In genomic region chr3:59054834-59055535, GRCm38 (mm10) we compare ENCODE assay signal across 18 mouse cellular contexts. TPM values are rescaled to one million over a fixed set of nuclear protein-coding genes. Genes with fewer than 3 reads are reported as not detected.
DNase-seq lines count a peak whose midpoint lies in the region; ATAC-seq lines count a peak whose summit lies in the region.
"Had no signal": no experiment of that assay in that cellular context is flagged by ENCODE, and none has a peak within 500 bp of the region (broad histone marks: within the 10 kb centered on the region; RNA-seq: fewer than 3 reads in every experiment).

No protein-coding gene starts in this region.

- H3K4me3 ChIP-seq in heart, embryonic 10.5 days, result no peak overlapping the region
- no peak overlapping the region for H3K4me3 ChIP-seq in heart, embryonic 12.5 days
- peak overlapping the region; percentile 6; the same call in 1 of the 2 replicates for H3K4me3 ChIP-seq in liver, embryonic 13.5 days (replicated peaks)
- H3K4me3 ChIP-seq in kidney, embryonic 14.5 days (ENCODE audit: low read length), result no peak overlapping the region
- H3K4me3 ChIP-seq: forebrain, embryonic 13.5 days; kidney, embryonic 15.5 days; lung, embryonic 15.5 days; midbrain, embryonic 13.5 days had no signal

- H3K4me1 ChIP-seq in heart, embryonic 10.5 days, result peaks cover 18% of the 10 kb centered on the region
- peaks cover 21% of the 10 kb centered on the region for H3K4me1 ChIP-seq in heart, embryonic 12.5 days (replicated peaks)
- peaks cover 51% of the 10 kb centered on the region for H3K4me1 ChIP-seq in liver, embryonic 13.5 days (replicated peaks)
- 0 out of 2 replicates have a peak, but pooled peaks cover under 1% of the 10 kb centered on the region for H3K4me1 ChIP-seq in kidney, embryonic 14.5 days (ENCODE audit: control insufficient read depth, insufficient read depth, low read length)
- H3K4me1 ChIP-seq: lung, embryonic 15.5 days had no signal

- no peak overlapping the region for H3K27ac ChIP-seq in heart, embryonic 10.5 days
- no peak overlapping the region for H3K27ac ChIP-seq in heart, embryonic 12.5 days (ENCODE audit: poor library complexity, severe bottlenecking)
- peak overlapping the region; percentile 48; the same call in 1 of the 2 replicates for H3K27ac ChIP-seq in liver, embryonic 13.5 days
- no peak overlapping the region for H3K27ac ChIP-seq in kidney, embryonic 14.5 days (ENCODE audit: low read depth, low read length)
- H3K27ac ChIP-seq: forebrain, embryonic 13.5 days; kidney, embryonic 15.5 days; lung, embryonic 15.5 days; midbrain, embryonic 13.5 days had no signal

- DNase-seq in heart, embryonic 10.5 days (ENCODE audit: low spot score), result peak; percentile 56
- peak; percentile 85 for DNase-seq in A20 (ENCODE audit: low read depth, low spot score)
- DNase-seq in liver, embryonic 13.5 days, result no peak
- no peak for DNase-seq in cerebellum, adult 8-10 months
- no peak for DNase-seq in cerebellum, adult 11-12 months
- DNase-seq: adrenal gland, postnatal 25 days; retina, postnatal 1 day; thymus, adult 2 months had no signal

- H3K27me3 ChIP-seq in heart, embryonic 10.5 days (ENCODE audit: insufficient read depth, poor library complexity, severe bottlenecking), result no peaks in the 10 kb centered on the region
- H3K27me3 ChIP-seq in heart, embryonic 12.5 days (replicated peaks), result no peaks in the 10 kb centered on the region
- H3K27me3 ChIP-seq in liver, embryonic 13.5 days, result no peaks in the 10 kb centered on the region
- H3K27me3 ChIP-seq in kidney, embryonic 14.5 days (ENCODE audit: control insufficient read depth, insufficient read depth, low read length), result no peaks in the 10 kb centered on the region
- H3K27me3 ChIP-seq: forebrain, embryonic 13.5 days; kidney, embryonic 15.5 days; lung, embryonic 15.5 days; midbrain, embryonic 13.5 days had no signal

- no peak overlapping the region for H3K9ac ChIP-seq in heart, embryonic 12.5 days
- peak overlapping the region; percentile 15; the same call in 1 of the 2 replicates for H3K9ac ChIP-seq in liver, embryonic 13.5 days
- H3K9ac ChIP-seq in kidney, embryonic 14.5 days (ENCODE audit: low read depth, low read length), result no peak overlapping the region
- H3K9ac ChIP-seq: forebrain, embryonic 13.5 days; kidney, embryonic 15.5 days; lung, embryonic 15.5 days; midbrain, embryonic 13.5 days had no signal

- no peak overlapping the region for H3K4me2 ChIP-seq in heart, embryonic 12.5 days
- H3K4me2 ChIP-seq in liver, embryonic 13.5 days, result peak overlapping the region; percentile 45
- no peak overlapping the region for H3K4me2 ChIP-seq in kidney, embryonic 14.5 days (replicated peaks; ENCODE audit: low read depth, low read length)
- H3K4me2 ChIP-seq: forebrain, embryonic 13.5 days; kidney, embryonic 15.5 days; lung, embryonic 15.5 days; midbrain, embryonic 13.5 days had no signal

- 56% methylated on average over 17 of the region's 17 CpGs for WGBS in heart, embryonic 10.5 days
- WGBS in heart, embryonic 12.5 days, result 51% methylated on average over 17 of the region's 17 CpGs
- WGBS in liver, embryonic 13.5 days (ENCODE audit: insufficient replicate concordance), result 16% methylated on average over 17 of the region's 17 CpGs
- WGBS in kidney, embryonic 14.5 days, result 85% methylated on average over 17 of the region's 17 CpGs

- ATAC-seq in heart, embryonic 12.5 days (ENCODE audit: insufficient number of reproducible peaks, low FRiP score), result no peak
- ATAC-seq in liver, embryonic 13.5 days (ENCODE audit: low read depth), result no peak
- peak; percentile 58 for ATAC-seq in monocyte, adult 5-6 weeks (replicated peaks; ENCODE audit: insufficient number of reproducible peaks, low FRiP score, low TSS enrichment, poor library complexity, severe bottlenecking)
- ATAC-seq in kidney, embryonic 14.5 days (ENCODE audit: low FRiP score, low TSS enrichment), result no peak
- ATAC-seq: forebrain, embryonic 13.5 days; midbrain, embryonic 13.5 days had no signal

- H3K9me3 ChIP-seq in heart, embryonic 10.5 days, result no peaks in the 10 kb centered on the region
- H3K9me3 ChIP-seq in heart, embryonic 12.5 days (replicated peaks), result no peaks in the 10 kb centered on the region
- no peaks in the 10 kb centered on the region for H3K9me3 ChIP-seq in liver, embryonic 13.5 days (replicated peaks)
- H3K9me3 ChIP-seq in kidney, embryonic 14.5 days (ENCODE audit: control insufficient read depth, low read length), result no peaks in the 10 kb centered on the region
- H3K9me3 ChIP-seq: forebrain, embryonic 13.5 days; G1E; kidney, embryonic 15.5 days; lung, embryonic 15.5 days; midbrain, embryonic 13.5 days had no signal

- no peaks in the 10 kb centered on the region for H3K36me3 ChIP-seq in heart, embryonic 10.5 days
- H3K36me3 ChIP-seq in heart, embryonic 12.5 days, result 0 out of 2 replicates have a peak, but pooled peaks cover 2% of the 10 kb centered on the region
- H3K36me3 ChIP-seq in liver, embryonic 13.5 days, result no peaks in the 10 kb centered on the region
- H3K36me3 ChIP-seq in kidney, embryonic 14.5 days (ENCODE audit: control insufficient read depth, insufficient read depth, low read length), result no peaks in the 10 kb centered on the region
- H3K36me3 ChIP-seq: G1E; kidney, embryonic 15.5 days; lung, embryonic 15.5 days; midbrain, embryonic 13.5 days had no signal

RNA-seq across cellular contexts. Expression of gene Gpr171, which starts 46.6 kb away (rescaled TPM):
- 0.89 and 1.7 TPM in 2 replicates for polyA plus RNA-seq in heart, embryonic 10.5 days (2016; fragmentation: Nextera tagmentation; extraction: Ambion mirVana)
- 1.6 TPM in 2 replicates for polyA plus RNA-seq in heart, embryonic 12.5 days (2016; fragmentation: Nextera tagmentation; extraction: Ambion mirVana)
- 1.3 and 1.5 TPM in 2 replicates for polyA plus RNA-seq in liver, embryonic 13.5 days (2015; fragmentation: Nextera tagmentation; extraction: Ambion mirVana)
- 42.7 to 93.4 TPM (median 62.6 TPM) in 3 replicates for total RNA-seq in monocyte, adult 5-6 weeks (2017)
- 0.58 and 1.3 TPM in 2 replicates for polyA plus RNA-seq in kidney, embryonic 14.5 days (2014; fragmentation: Nextera tagmentation; extraction: Ambion mirVana)
- total RNA-seq: left cerebral cortex, postnatal 36 days had no signal
- polyA plus RNA-seq: C2C12, G1E had no signal

RNA-seq across cellular contexts. Expression of gene Med12l, which starts 49.4 kb away (rescaled TPM):
- 4.3 and 4.5 TPM in 2 replicates for polyA plus RNA-seq in heart, embryonic 10.5 days (2016; fragmentation: Nextera tagmentation; extraction: Ambion mirVana)
- 5.1 and 5.6 TPM in 2 replicates for polyA plus RNA-seq in heart, embryonic 12.5 days (2016; fragmentation: Nextera tagmentation; extraction: Ambion mirVana)
- 0.69 and 1.0 TPM in 2 replicates for polyA plus RNA-seq in liver, embryonic 13.5 days (2015; fragmentation: Nextera tagmentation; extraction: Ambion mirVana)
- total RNA-seq in monocyte, adult 5-6 weeks (2017), result 0.53 to 3.6 TPM (median 0.86 TPM) in 3 replicates
- polyA plus RNA-seq in kidney, embryonic 14.5 days (2014; fragmentation: Nextera tagmentation; extraction: Ambion mirVana), result 2.2 and 4.1 TPM in 2 replicates
- polyA plus RNA-seq: C2C12, G1E had no signal

Comparison
In these comparisons a context has a peak if more than half of its experiments do, and no peak if none do; other contexts are left out.
1. DNase-seq: peak in heart, embryonic 10.5 days (single experiment) and A20 (single experiment); none in liver, embryonic 13.5 days (single experiment), cerebellum, adult 8-10 months (single experiment) and cerebellum, adult 11-12 months (single experiment).